Mouse (Mus musculus) CH12.LX (cell line): ENCODE data around the gene Tmprss11f.

ENCODE experiments used
- CTCF ChIP-seq, 2 experiments: IDR thresholded peaks in 1 of 2; conservative IDR thresholded peaks in 1 of 2; 2 replicates each; pipeline ENCODE4 v1.5.1; 2011 to 2012; ENCODE audit warnings: low read depth in 2 of 2, low read length in 2 of 2, improper control_type of control experiment in 1 of 2, inconsistent platforms in 1 of 2, mild to moderate bottlenecking in 1 of 2, moderate library complexity in 1 of 2
- HCFC1 ChIP-seq: IDR thresholded peaks from 2 replicates; pipeline ENCODE4 v1.6.1; 2012; ENCODE audit warnings: low read depth, mild to moderate bottlenecking, inconsistent platforms, low read length, improper control_type of control experiment
- IRF4 ChIP-seq: IDR thresholded peaks from 2 replicates; pipeline ENCODE4 v1.6.1; 2014; ENCODE audit warnings: low read depth, mild to moderate bottlenecking, inconsistent platforms, low read length, improper control_type of control experiment
- MEF2A ChIP-seq: IDR thresholded peaks from 2 replicates; pipeline ENCODE4 v1.6.1; 2014; ENCODE audit warnings: low read depth, mild to moderate bottlenecking, inconsistent platforms, low read length, improper control_type of control experiment, borderline replicate concordance
- NELFE ChIP-seq: IDR thresholded peaks from 2 replicates; pipeline ENCODE4 v1.6.1; 2011; ENCODE audit warnings: low read depth, low read length, improper control_type of control experiment
- POLR2AphosphoS2 ChIP-seq: IDR thresholded peaks from 2 replicates; pipeline ENCODE4 v1.6.1; 2011; ENCODE audit warnings: low read depth, low read length, improper control_type of control experiment
- TBP ChIP-seq: conservative IDR thresholded peaks from 2 replicates; pipeline ENCODE4 v1.6.1; 2011; ENCODE audit warnings: low read depth, low read length, improper control_type of control experiment
- TCF12 ChIP-seq: IDR thresholded peaks from 2 replicates; pipeline ENCODE4 v1.6.1; 2014; ENCODE audit warnings: low read depth, mild to moderate bottlenecking, inconsistent platforms, low read length, improper control_type of control experiment
- UBTF ChIP-seq: IDR thresholded peaks from 2 replicates; pipeline ENCODE4 v1.6.1; 2012; ENCODE audit warnings: low read depth, mild to moderate bottlenecking, inconsistent platforms, low read length, improper control_type of control experiment, moderate library complexity
- ZNF384 ChIP-seq: IDR thresholded peaks from 2 replicates; pipeline ENCODE4 v1.6.1; 2012; ENCODE audit warnings: low read depth, low read length, improper control_type of control experiment, inconsistent platforms

GRCm38 (mm10) chr5:86585896-86586295 is 46.3 kb downstream of the Tmprss11f start:
- no peak for TF ChIP-seq UBTF
- TF ChIP-seq ZNF384, result no peak
- TF ChIP-seq CTCF (conservative IDR thresholded peaks at IDR 0.05 in 1 of 2, IDR thresholded peaks at IDR 0.05 in 1 of 2; ENCODE audit: low read depth in 2 of 2, low read length in 2 of 2), result no peak
- no peak for TF ChIP-seq HCFC1
- TF ChIP-seq TBP, result no peak
- no peak for TF ChIP-seq TCF12
- no peak for TF ChIP-seq MEF2A
- TF ChIP-seq NELFE, result no peak
- TF ChIP-seq POLR2AphosphoS2, result no peak
- no peak for TF ChIP-seq IRF4
